Comparison of ENCODE assay signal across 25 mouse cellular contexts in genomic region chr2:50696575-50696974, GRCm38 (mm10).
A peak's percentile ranks its signal among the peaks of the same experiment; 100 is the strongest.
DNase-seq lines count a peak whose midpoint lies in the region; ATAC-seq lines count a peak whose summit lies in the region.
"Had no signal": no experiment of that assay in that cellular context is flagged by ENCODE, and none has a peak within 500 bp of the region (broad histone marks: within the 10 kb centered on the region; RNA-seq: fewer than 3 reads in every experiment).

No protein-coding gene starts in this region.

- no peak overlapping the region for H3K4me3 ChIP-seq in midbrain, embryonic 13.5 days (replicated peaks)
- H3K4me3 ChIP-seq: embryonic facial prominence, embryonic 13.5 days; embryonic facial prominence, embryonic 15.5 days; erythroblast, embryonic 14.5 days; forebrain, embryonic 10.5 days; forebrain, embryonic 12.5 days had no signal

- H3K27ac ChIP-seq in midbrain, embryonic 13.5 days = no peak overlapping the region
- H3K27ac ChIP-seq: embryonic facial prominence, embryonic 13.5 days; embryonic facial prominence, embryonic 15.5 days; forebrain, embryonic 10.5 days; forebrain, embryonic 12.5 days had no signal

- H3K27me3 ChIP-seq in splenic B cell, adult 2 months (ENCODE audit: control insufficient read depth, insufficient read depth, low read length, poor library complexity, severe bottlenecking) = no peaks in the 10 kb centered on the region
- no peaks in the 10 kb centered on the region for H3K27me3 ChIP-seq in midbrain, embryonic 13.5 days
- H3K27me3 ChIP-seq: embryonic facial prominence, embryonic 13.5 days; embryonic facial prominence, embryonic 15.5 days; forebrain, embryonic 12.5 days; Patski had no signal

- H3K4me2 ChIP-seq in midbrain, embryonic 13.5 days (replicated peaks) = no peak overlapping the region
- H3K4me2 ChIP-seq: embryonic facial prominence, embryonic 13.5 days; embryonic facial prominence, embryonic 15.5 days; forebrain, embryonic 12.5 days had no signal

- DNase-seq in A20 (ENCODE audit: low read depth, low spot score) = peak; percentile 58
- peak; percentile 16 for DNase-seq in splenic B cell, adult 2 months (ENCODE audit: low read depth, low spot score)
- no peak for DNase-seq in left cerebral cortex, postnatal 36 days (ENCODE audit: low spot score in 2 of 2)
- no peak for DNase-seq in layer of hippocampus, adult 8-10 months (ENCODE audit: low spot score in 2 of 2)
- DNase-seq: adrenal gland, adult 8-10 months; adrenal gland, postnatal 14 days; adrenal gland, postnatal 36 days; cerebellum, adult 11-12 months; cerebellum, adult 2 months; cerebellum, adult 9-10 months; cerebellum, postnatal 10 days; cerebellum, postnatal 25 days; embryo, embryonic 11 days; forebrain, postnatal 0 days had no signal

- intact Hi-C loops in left cerebral cortex, postnatal 36 days (cut with DNase I) = no loop called here

- no peaks in the 10 kb centered on the region for H3K36me3 ChIP-seq in splenic B cell, adult 2 months (ENCODE audit: control insufficient read depth, insufficient read depth, low read length, poor library complexity, severe bottlenecking)
- no peaks in the 10 kb centered on the region for H3K36me3 ChIP-seq in midbrain, embryonic 13.5 days
- H3K36me3 ChIP-seq: embryonic facial prominence, embryonic 13.5 days; embryonic facial prominence, embryonic 15.5 days; forebrain, embryonic 10.5 days; forebrain, embryonic 12.5 days had no signal

- no peak overlapping the region for H3K9ac ChIP-seq in midbrain, embryonic 13.5 days (replicated peaks)
- H3K9ac ChIP-seq: embryonic facial prominence, embryonic 13.5 days; embryonic facial prominence, embryonic 15.5 days; forebrain, embryonic 12.5 days; forebrain, postnatal 0 days had no signal

- peak; percentile 45; the same call in 1 of the 2 replicates for ATAC-seq in common myeloid progenitor, adult 5-6 weeks (replicated peaks; ENCODE audit: low read depth, poor library complexity, severe bottlenecking)
- peak; percentile 57 for ATAC-seq in megakaryocyte, adult 5-6 weeks (ENCODE audit: poor library complexity, severe bottlenecking)
- no peak for ATAC-seq in midbrain, embryonic 13.5 days
- ATAC-seq: activated CD4-positive, CD25-positive, alpha-beta regulatory T cell, adult 4 months; forebrain, embryonic 14.5 days; forebrain, postnatal 0 days; Patski had no signal

- no peaks in the 10 kb centered on the region for H3K9me3 ChIP-seq in midbrain, embryonic 13.5 days
- H3K9me3 ChIP-seq: embryonic facial prominence, embryonic 13.5 days; embryonic facial prominence, embryonic 15.5 days; forebrain, embryonic 10.5 days; forebrain, embryonic 12.5 days had no signal

- peaks cover 27% of the 10 kb centered on the region for H3K4me1 ChIP-seq in midbrain, embryonic 13.5 days (replicated peaks)

Comparison
In these comparisons a context has a peak if more than half of its experiments do, and no peak if none do; other contexts are left out.
1. DNase-seq: peak in A20 (single experiment) and splenic B cell, adult 2 months (single experiment); none in left cerebral cortex, postnatal 36 days (0 of 2) and layer of hippocampus, adult 8-10 months (0 of 2).